Mouse (Mus musculus) gonadal fat pad, adult 2 months (tissue): Measurements from ENCODE around the gene Orc6. TPM values are rescaled to one million over a fixed set of nuclear protein-coding genes. Genes with fewer than 3 reads are reported as not detected.

Experiments
- polyA plus RNA-seq: library from polyadenylated mRNA; depleted of rRNA; stranded (reverse); fragments of >200 nt; gene quantifications from 2 replicates; pipeline ENCODE4 v1.2.3, GENCODE M21; 2012; rRNA removed

Orc6 gene
- polyA plus RNA-seq, 1 experiment, result 15.0 TPM

Other genes starting within 250 kb of the Orc6 start
- 56.8 and 59.4 TPM in 2 replicates for gene Fbxw9, start 239.6 kb upstream of the Orc6 start, polyA plus RNA-seq
- gene Gm5741, start 231.7 kb upstream of the Orc6 start, polyA plus RNA-seq, result 1.5 and 1.9 TPM in 2 replicates
- gene Dhps, start 227.9 kb upstream of the Orc6 start, polyA plus RNA-seq, result 44.5 and 48.3 TPM in 2 replicates
- 170 and 198 TPM in 2 replicates for gene Wdr83os, start 218.9 kb upstream of the Orc6 start, polyA plus RNA-seq
- gene Wdr83, start 218.3 kb upstream of the Orc6 start, polyA plus RNA-seq, result 33.8 and 35.7 TPM in 2 replicates
- 133 and 184 TPM in 2 replicates for gene Man2b1, start 216.4 kb upstream of the Orc6 start, polyA plus RNA-seq
- 2.5 and 2.7 TPM in 2 replicates for gene Zfp791, start 176.5 kb upstream of the Orc6 start, polyA plus RNA-seq
- gene Cks1brt, start 147.7 kb upstream of the Orc6 start, polyA plus RNA-seq, result not detected in 2 replicates
- not detected in 2 replicates for gene Olfr371, start 73.6 kb upstream of the Orc6 start, polyA plus RNA-seq
- gene Vps35, start 170 bp downstream of the Orc6 start, polyA plus RNA-seq, result 30.7 and 33.1 TPM in 2 replicates
- 0.09 and 0.14 TPM in 2 replicates for gene Mylk3, start 86.7 kb downstream of the Orc6 start, polyA plus RNA-seq
- 6.2 and 6.5 TPM in 2 replicates for gene 4921524J17Rik, start 133.2 kb downstream of the Orc6 start, polyA plus RNA-seq
- 86.5 and 105 TPM in 2 replicates for gene Gpt2, start 192.9 kb downstream of the Orc6 start, polyA plus RNA-seq